Mouse (Mus musculus): Measurements from ENCODE around the gene Rpl36a-ps1. TPM values are rescaled to one million over a fixed set of nuclear protein-coding genes. Genes with fewer than 3 reads are reported as not detected.

The Rpl36a-ps1 gene
- 6.2 TPM for polyA plus RNA-seq (2017; shearing (Covaris generic))

GRCm38 (mm10) chr14:98994218-98994617 lies at the start of gene Rpl36a-ps1:
Gene Rpl36a-ps1, minus strand, starts transcription at chr14:98994318.

Other genes with a start within 250 kb of the Rpl36a-ps1 start
- gene Mzt1, start 51.8 kb upstream of the Rpl36a-ps1 start, polyA plus RNA-seq (2017; shearing (Covaris generic)): 58.0 TPM
- gene Bora, start 51.9 kb upstream of the Rpl36a-ps1 start, polyA plus RNA-seq (2017; shearing (Covaris generic)): 14.3 TPM
- gene Pibf1, start 105.1 kb upstream of the Rpl36a-ps1 start, polyA plus RNA-seq (2017; shearing (Covaris generic)): 16.2 TPM
- gene Dis3, start 105.5 kb upstream of the Rpl36a-ps1 start, polyA plus RNA-seq (2017; shearing (Covaris generic)): 29.8 TPM

Data from effector memory CD4-positive, alpha-beta T cell, adult 7 months (primary cell).